Mouse (Mus musculus) thymus, adult 2 months (tissue): ENCODE measurements around the gene Klf11.

Experiments used
- CTCF ChIP-seq: fragments of 200-500 bp; IDR thresholded peaks from 2 replicates; pipeline ENCODE4 v1.5.1; 2012; ENCODE audit warnings: mild to moderate bottlenecking, control low read depth, low read length, moderate library complexity, borderline replicate concordance; ENCODE audit not compliant: control insufficient read depth, poor library complexity, insufficient read depth; ENCODE audit errors: extremely low read depth
- POLR2A ChIP-seq: fragments of 200-500 bp; IDR thresholded peaks from 2 replicates; pipeline ENCODE4 v1.6.1; 2012; ENCODE audit warnings: mild to moderate bottlenecking, low read length, control low read depth, moderate library complexity; ENCODE audit not compliant: control insufficient read depth, poor library complexity, insufficient read depth; ENCODE audit errors: extremely low read depth

GRCm38 (mm10) chr12:24648094-24648493, 3.0 kb upstream of the Klf11 start:
- TF ChIP-seq CTCF = no peak
- no peak for TF ChIP-seq POLR2A
